Mouse (Mus musculus) heart, adult 9 months (tissue): Measurements from ENCODE around the gene Ift172.

Source experiments
- DNase-seq, 2 experiments: peaks; one replicate each; pipeline ENCODE4 v3.0.0; 2022; ENCODE audit warnings: low spot score in 2 of 2

Gene Ift172

DNA sequence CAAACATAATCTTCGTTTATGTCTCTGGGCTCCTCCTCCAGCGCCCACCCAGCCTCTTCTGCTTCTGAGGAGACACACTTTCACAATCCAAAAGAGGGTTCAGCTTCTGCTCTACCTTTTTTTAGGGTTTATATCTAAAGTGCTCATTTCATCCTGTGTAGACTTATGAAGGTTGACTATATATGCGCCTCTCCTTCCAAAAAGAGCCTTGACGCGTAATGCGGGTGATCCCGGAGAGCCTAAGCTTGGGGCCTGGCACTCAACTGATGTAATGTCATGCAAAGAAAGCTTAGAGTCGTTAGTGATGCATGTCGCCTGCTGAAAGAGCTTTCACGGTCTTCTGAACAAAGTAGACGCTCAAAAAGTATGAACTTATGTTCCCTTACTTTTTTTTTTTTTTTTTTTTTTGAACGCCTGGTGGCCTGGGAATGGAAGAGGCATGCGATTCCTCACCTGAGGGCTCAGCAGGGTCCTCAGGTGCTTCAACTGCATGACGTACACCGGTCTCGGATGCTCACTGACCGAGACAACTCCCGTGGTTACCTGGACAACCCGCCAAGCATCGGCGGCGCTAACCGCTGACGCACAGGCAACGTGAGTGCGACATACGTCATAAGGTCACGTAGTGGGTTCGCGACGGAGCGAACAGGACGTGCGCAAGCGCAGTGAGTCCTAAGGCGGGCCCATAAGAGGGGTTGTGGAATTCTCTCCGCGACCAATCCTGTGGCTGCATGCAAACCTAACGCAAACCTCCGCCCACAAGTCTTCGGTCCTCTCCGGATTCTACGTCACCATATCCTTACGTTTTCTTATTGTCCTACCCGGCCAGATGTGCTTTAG is at the start of gene Ift172:
Ift172 (minus strand) TSS at position 596 of the 840 bp plus-strand sequence.
- peak; percentile 97 to 98 for DNase-seq

DNA sequence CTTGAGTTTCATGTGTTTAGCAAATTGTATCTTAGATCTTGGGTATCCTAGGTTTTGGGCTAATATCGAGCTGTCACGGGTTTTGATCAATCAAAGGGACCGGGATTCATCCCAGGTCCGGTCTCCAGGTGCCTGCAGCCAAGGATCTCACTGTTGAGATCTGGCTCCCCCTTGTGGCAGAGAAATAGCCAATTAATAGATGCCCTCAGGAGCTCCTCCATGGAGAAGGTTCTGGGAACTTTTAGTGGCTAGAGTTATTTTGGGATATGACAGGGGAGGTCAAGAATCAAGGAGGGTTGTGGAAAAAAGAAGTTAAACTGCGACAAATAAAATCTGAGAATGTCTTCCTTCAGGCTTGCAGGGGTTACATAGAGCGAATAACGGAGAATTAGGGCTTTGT is 37.3 kb upstream of the Ift172 start:
- peak; percentile 61 to 69 for DNase-seq

DNA sequence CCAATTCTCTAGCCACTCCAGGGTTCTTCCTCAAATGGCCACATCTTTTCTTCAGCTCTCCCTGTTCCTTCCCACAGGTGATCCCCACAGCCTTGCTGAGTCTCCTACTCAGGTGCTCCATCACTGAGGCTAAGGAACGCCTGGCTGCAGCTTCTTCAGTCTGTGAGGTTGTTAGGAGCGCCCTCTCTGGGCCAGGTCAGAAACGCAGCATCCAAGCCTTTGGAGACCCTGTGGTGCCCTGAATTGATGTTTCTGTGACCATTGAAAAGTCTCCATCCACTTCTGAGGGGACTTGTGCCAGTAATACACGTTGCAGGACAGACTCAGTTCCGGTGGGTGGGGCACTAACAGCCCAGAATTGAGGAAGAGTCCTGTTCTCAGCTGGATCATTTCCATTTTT is 35.9 kb upstream of the Ift172 start:
- no peak for DNase-seq

DNA sequence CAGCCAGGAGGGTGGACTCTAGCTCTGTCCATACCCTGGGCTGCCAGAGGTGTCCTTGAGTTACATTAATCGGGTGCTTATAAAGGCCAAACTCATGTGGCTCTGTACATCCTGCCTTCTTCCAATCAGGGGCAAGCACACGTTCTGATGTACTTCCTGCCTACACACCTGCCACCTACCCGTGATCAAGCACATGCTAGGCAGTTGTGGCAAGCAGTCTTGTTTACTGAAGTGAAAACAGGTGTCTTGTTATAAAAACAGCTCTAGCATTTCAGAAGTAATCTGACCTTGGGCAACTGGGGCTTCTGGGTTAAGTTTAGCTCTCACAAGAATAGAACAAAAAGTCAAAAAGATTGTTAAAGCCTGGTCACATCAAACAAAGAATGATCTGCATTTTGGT is 33.2 kb upstream of the Ift172 start:
- DNase-seq: no peak

DNA sequence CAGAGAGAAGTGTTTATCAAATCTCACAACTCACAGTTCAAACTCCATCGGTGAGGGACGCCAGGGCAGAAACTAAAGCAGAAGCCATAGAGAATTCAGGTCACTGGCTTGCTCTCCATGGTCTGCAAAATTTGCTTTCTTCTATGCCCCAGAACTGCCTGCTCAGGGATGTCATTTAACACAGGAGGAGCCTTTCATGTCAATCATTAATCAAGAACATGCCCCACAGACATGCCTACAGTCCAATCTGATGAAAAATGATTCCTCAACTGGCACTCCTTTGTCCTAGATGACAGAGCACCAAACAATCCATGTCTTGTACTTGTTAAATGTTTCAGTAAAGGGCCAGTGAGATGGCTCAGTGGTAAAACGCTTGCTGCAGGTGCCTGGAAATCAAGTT is 31.9 kb upstream of the Ift172 start:
- DNase-seq: no peak

DNA sequence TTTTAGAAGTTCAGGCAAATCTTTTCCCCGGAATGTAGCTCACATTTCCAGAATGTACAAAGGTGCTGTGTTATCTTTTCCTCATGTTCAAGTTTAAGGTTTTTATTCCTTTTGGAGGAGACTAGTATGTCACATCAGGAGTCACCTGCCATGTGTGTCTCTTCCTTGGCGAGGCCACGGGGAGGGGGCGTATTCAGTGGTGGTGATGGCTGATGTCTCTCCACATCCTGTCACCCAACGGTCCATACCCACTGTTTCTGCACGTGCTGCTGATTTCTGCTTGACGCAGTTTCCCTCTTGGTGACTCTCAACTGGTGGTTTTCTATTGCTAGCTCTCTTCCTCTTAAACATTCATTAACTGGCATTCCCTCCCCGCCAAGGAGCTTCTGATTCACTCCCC is 21.9 kb upstream of the Ift172 start:
- no peak for DNase-seq

DNA sequence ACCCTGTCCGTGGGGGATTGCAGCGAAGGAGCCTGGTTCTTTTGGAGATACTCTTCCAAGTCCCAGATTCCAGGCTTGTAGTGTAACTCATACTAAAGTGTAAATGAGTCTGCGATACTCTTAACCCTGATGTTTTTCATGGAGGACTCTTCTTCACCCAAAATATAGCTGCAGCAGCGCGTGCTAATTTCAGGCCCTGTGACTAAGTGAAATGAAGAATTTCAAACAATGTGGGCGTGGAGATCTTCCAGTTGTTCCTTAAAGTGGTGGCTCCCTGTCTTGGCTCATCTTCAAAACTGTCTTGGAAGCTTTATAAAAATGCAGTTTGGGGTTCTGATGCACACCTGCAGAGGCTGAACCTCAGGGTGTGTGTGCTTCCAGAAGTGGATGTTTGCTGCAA is 12.2 kb upstream of the Ift172 start:
- no peak for DNase-seq

DNA sequence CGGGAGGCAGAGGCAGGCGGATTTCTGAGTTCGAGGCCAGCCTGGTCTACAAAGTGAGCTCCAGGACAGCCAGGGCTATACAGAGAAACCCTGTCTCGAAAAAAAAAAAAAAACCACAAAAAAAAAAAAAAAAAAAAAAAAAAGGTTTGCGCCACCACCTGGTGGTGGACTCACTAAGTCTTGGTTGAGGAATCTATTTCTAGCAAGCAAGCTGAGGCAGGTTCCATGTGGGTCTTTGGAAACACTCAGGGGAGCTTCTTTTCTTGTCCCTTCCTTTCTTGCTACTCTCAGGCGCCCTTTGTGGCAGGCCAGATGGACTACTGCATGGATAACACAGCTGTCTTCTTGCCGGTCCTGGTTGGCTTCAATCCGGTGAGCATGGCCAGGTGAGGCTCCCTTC is 10.9 kb upstream of the Ift172 start:
- DNase-seq: no peak

DNA sequence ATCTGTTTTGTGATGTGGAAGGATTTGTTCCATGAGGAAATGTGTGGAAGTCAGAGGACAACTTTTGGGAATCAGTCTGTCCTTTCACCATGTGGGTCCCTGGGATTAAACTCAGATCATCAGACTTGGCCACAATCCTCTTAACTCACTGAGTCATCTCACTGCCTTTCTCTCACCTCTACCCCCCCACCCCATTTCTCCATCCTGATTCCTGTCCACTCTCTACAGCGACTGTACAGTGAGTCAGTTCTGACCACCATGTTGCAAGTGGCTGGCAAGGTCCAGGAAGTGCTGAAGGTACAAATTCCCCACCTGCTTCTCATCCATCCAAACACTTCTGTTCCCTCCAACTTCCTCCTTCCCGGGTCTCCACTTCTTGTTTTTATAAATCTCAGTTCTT is 7.6 kb upstream of the Ift172 start:
- DNase-seq: no peak

DNA sequence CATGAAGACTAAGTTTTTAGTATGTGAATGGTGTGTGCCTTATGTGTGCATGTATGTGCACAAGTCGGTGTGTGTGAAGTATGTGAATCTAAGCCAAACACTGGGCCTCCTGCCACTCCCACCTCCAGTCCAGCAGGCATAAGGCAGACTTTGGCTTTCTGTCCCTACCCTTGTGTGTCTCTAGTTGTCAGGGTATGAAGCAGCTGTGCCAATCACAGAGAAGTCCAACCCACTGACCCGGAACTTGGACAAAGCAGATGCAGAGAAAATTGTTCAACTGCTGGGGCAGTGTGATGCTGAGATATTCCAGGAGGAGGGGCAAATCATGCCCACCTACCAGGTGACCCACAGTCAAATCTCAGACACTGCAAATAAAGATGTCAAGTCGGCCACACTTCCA is 7.1 kb upstream of the Ift172 start:
- DNase-seq: no peak

DNA sequence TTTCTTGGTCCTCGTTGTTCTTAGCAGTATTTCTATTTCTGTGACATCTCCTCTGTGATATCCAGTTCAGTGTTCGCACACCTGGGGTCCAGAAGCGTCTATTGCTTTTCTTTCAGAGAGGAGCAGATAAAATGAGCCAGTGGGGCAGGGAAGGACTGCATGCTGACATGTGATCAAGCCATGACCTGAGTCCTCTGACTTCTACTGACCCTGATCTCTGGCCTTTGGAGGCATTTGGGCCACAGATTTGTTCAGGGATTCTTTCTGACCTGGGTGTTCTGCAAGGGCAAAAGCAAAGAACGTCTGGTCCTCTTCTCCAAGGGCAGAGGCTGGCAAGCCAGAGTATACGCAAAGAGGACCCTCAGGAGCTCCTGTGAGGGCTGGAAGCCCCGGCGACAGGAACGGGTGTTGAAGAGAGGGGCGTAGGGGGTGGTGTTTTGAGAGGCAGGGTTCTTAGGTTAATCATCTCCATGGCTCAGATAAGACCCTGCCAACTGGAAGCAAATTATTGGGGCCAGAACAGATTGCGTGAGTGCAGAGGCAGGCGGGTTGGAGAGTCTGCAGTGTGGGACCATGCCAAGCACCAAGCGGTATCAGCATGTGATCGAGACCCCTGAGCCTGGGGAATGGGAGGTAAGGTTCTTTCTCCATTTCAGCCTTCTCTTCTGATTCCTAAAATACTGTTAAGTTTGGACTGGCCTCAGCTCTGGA is 6.3 kb upstream of the Ift172 start, which contains the start of gene Gckr:
Gckr (plus strand) TSS at position 397 of the 711 bp plus-strand sequence.
- DNase-seq: no peak

DNA sequence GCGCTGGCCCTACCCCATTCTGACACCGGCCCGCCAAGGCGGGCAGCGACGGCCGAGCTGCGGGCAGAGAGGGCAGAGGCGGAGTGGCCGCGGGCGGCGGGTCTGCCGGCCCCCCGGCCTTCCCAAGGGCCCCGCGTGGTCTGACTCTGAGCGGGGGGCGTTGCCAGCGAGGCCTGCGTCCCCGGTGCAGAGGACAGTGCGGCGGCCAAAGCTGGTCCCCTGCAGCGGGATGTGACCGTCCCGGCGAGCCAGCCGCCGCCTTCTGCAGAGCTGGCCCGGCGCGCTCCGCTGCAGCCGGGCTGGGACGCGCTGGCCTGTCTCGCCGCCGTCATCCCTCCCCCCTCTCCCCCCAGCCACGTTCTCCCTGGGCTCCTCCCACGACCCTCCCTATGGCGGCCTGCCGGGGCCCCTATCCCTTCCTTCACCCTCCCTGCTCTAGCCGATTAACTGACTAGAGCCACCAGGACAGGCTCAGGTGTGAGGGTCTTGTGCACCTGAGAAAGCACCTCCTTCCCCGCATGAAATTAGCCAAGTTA is 4.8 kb upstream of the Ift172 start, which contains the start of gene Fndc4:
Fndc4 (minus strand) TSS at position 475 of the 536 bp plus-strand sequence.
- peak in 1 of 2 experiments; percentile 7 for DNase-seq

DNA sequence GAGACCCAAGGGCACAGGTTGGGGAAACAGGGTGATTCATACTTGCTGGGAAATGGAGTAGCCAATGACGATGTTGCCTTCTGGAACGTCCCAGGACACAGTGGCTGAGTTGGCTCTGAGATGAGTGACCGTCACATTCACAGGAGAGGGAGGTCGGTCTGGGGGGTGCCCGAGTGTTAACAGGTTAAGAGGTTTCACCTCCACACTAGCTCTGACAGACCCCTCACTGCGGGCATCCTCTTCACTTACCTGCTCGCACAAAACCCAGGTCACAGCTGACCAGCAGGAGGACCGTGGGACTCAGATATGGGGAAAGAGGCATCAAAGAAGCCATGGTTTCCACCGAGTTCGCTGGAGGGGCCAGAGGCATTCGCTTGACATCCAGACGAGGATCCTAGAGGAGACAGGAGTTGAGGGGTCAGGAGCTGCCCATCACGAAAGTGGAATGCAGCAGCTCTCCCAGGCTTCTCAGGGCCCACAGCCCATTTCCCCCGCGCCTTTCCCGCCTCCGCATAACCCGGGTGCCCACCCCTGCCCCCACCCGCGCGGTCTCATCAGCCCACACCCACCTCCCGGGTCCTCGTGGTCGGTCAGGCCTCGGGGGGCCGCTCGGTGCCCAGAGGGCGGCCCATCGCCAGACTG is 4.2 kb upstream of the Ift172 start:
- DNase-seq: no peak

DNA sequence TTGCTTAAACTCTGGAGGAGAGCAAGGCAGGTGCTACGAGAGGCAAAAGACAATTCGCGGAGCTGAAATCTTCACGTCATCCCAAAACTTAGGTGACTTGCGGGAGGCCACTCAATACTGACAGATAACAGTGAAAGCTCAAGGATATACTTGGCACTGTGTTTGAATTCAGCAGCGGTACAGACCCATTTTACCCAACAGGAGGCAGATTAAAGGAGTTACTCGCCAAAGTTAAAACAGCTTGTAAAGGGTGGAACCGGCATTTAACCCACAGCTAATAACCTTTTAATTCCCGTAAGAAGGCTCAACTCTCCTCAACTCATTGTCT is 409 bp upstream of the Ift172 start:
- no peak for DNase-seq

DNA sequence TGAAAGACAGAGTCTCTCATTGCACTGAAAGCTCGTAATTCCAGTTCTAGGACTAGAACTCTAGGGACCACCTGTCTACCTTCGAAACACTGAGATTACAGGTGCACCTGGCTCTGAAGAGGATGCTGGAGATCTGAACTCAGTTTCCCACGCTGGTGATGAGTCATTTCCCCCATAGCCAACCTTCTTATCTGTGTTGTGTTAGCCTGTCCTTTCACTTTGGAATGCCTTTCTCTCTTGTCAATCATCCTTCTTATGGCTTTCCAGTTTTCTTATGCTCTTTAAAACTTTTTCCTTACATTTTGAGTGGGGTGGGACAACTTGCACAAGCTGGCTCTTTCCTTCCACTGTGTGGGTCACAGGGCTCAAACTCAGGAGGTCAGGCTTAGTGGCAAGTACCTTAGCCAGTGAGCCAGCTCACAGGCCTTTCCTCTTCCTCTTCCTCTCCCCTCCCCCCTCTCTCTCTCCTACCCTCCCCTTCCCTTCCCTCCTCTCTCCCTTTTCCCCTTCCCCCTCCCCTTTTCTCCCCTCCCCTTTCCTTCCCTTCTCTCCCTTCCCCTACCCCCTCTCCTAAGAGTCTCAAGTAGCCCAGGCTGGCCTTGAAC is 1.2 kb downstream of the Ift172 start:
- DNase-seq: no peak

DNA sequence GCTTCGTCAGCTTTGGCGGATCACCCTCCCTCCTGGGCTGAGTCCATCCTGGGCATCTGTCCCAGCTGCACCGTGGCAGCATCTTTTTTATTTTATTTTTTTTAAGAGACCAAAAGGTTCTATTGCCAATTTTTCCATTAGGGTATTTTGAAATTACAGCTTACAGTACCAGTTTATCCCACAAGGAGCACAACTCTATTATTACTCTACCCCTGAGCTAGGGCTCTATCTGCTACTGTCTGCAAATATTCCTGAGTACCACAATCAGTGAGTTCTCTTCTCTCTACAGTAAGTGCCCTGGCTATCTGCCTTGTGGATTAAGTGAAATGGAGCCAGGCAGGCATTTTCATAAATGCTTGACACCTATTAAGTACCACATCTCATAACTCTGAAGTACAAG is 2.3 kb downstream of the Ift172 start:
- no peak for DNase-seq

DNA sequence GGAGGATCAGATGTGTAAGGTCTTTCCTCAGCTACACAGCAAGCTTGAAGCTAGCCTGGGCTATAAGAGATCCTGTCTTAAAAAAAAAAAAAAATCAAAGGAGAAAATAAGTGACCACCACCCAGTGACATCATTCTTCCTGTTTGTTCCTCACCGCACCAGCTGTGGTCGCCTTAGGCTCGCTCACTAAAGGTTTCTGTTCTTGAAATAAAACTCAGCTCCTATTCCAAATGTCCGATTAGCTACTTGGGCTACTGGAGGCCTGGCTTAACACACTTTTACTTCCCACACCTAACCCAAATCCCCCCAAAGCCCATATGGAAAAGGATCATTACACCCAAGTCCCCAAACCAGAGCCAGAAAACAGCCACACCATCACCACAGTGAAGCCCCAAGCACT is 2.7 kb downstream of the Ift172 start:
- no peak for DNase-seq

DNA sequence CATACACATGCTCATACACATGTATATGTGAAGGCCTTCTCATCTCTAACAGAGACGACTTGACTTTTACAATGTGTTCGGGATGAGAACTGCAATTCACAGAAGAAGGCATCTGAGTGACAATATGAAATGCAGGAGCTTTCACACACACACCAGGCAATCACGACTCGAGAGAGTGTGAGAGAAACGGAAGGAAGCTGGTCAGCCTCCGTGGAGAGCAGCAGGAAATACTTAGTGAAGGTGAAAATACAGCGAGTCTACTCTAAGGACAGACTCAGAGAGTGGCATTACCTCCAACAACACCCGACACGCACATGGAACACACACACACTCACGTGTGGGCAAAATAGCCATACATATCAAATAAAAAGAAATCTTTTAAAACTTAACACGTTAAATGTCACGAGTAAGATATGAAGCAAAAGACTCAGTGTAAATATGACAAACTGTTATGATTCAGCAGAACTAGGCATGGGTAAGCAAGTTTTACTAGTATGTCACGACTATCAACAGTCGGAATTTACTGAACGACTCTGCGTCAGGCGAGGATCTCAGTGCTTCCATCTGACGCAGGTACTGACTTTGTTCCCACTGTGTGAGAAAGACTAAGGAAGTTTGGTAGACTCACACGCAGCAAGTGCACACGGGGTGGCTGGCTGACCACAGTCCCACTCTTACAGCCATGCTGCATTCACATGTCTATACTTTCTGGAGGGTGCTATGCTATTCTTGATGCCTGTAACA is 11.5 kb downstream of the Ift172 start:
- DNase-seq: no peak

DNA sequence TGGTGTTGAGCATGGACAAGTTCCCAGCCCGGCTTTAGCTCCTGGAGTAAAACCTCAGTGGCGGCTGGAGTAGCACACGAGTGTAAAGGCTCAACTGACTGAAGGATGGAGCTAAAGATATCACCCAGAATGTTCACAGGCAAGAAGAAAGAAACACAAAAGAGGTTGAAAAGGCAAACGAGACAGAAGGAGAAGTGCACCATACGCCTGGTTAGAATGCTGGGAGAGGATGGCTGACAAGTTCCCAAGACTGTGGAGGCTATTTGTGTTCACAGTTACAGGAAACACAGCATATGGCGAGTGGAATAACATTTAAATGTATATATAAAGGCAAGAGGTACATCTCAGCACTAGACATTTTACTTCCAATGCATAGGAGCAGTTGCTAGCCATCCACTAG is 17.9 kb downstream of the Ift172 start:
- no peak for DNase-seq

DNA sequence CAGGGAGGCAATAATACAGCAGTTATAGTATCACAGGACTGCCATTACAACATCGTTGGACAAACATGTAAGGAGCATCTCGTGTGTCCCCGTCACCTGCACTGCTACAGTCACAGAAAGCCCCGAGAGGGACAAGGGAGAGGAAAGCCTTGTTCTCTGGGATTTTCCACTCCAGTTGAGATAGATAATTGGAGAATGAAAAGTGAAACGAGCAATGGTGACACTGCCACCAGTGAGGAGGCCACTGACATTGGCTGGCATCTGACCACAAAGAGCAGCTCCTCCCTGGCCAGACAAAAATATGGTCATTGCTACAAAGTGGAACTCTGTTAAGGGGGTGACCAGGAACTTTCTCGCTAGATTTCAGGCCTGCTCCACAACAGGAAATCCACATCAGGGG is 23.2 kb downstream of the Ift172 start:
- no peak for DNase-seq

DNA sequence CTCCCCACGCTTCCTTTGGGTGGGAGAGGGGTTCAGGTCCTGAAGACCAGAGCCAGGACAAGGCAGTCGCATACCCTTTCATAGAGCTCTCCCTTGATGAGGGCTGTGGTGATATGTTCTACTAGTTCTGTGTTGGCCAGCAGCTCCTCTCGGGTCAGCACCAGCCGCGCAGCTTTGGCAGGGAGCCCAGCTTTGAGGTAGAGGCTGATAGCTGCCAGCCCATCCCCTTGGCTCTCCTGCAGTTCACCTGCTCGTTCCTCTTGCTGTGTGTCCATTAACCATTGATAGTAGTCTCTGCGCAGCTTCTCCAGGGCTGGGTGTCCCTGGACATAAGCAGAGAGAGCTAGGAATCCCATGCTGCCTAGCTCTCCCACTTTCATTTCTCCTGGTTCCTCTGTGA is 24.8 kb downstream of the Ift172 start:
- no peak for DNase-seq
